Mouse (Mus musculus) liver (tissue): ENCODE data around the gene Hspa2.
"Not testable (repeated sequence)": the region's sequence is repeated elsewhere in the genome, so short reads cannot be mapped to it uniquely, and the experiment has no call there.

Experiments used
- DNase-seq: peaks from one replicate; pipeline ENCODE4 v3.0.0-alpha.2; 2020; ENCODE audit warnings: mixed read lengths

The Hspa2 gene

GRCm38 (mm10) chr12:76435549-76435948 lies 31.6 kb downstream of the Hspa2 start:
- DNase-seq: no peak

- DNase-seq: not testable (repeated sequence)
Measured at GRCm38 (mm10) chr12:76443488-76443887, 39.5 kb downstream of the Hspa2 start.

GRCm38 (mm10) chr12:76444359-76444772 lies 40.4 kb downstream of the Hspa2 start:
- peak; percentile 18 for DNase-seq

GRCm38 (mm10) chr12:76444862-76445261 lies 40.9 kb downstream of the Hspa2 start:
- DNase-seq: no peak

GRCm38 (mm10) chr12:76446201-76446600 lies 42.2 kb downstream of the Hspa2 start:
- no peak for DNase-seq

- DNase-seq: no peak
Measured at GRCm38 (mm10) chr12:76448127-76448526, 44.2 kb downstream of the Hspa2 start.

DNA sequence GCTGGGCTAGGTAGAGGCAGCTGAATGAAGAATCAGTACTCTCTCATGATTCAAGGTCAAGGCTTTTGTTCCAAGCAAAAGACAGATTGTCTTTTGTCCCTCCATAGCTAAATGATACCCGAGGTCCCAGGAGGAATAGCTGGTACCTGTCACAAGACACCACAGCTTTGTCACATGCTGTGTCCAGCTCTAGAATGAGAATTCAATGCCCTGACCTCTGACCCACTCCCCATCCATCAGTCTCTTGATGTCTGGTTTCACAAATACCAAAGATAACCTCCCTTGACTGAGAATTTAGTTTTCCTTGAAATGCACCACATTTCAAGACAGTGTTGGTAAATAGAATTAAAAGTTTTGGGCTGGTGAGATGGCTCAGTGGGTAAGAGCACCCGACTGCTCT lies 48.2 kb downstream of the Hspa2 start:
- no peak for DNase-seq
